Comparison of ENCODE assay signal across 8 mouse cellular contexts in genomic region chr6:51170871-51171270, GRCm38 (mm10).
DNase-seq lines count a peak whose midpoint lies in the region; ATAC-seq and TF ChIP-seq lines count a peak whose summit lies in the region.

No protein-coding gene starts in this region.

- H3K4me3 ChIP-seq in gastrocnemius, adult 2 months, result peak overlapping the region; percentile 75
- no peak overlapping the region for H3K4me3 ChIP-seq in hindbrain, embryonic 15.5 days
- no peak overlapping the region for H3K4me3 ChIP-seq in liver, adult 2 months (ENCODE audit: insufficient read depth, low read depth, low read length)
- no peak overlapping the region for H3K4me3 ChIP-seq in midbrain, embryonic 16.5 days (ENCODE audit: low read depth, low read length)

- no peak for TF ChIP-seq POLR2A in liver, adult 2 months (IDR thresholded peaks at IDR 0.05; ENCODE audit: extremely low read depth, insufficient read depth, low read length)

- 0 out of 2 replicates have a peak overlapping the region, but pooled peaks have one; percentile 6 for H3K4me2 ChIP-seq in hindbrain, embryonic 15.5 days
- H3K4me2 ChIP-seq in midbrain, embryonic 16.5 days (ENCODE audit: low read length), result no peak overlapping the region

- no peak overlapping the region for H3K9ac ChIP-seq in hindbrain, embryonic 15.5 days
- no peak overlapping the region for H3K9ac ChIP-seq in liver, adult 2 months (ENCODE audit: low read depth, low read length)
- H3K9ac ChIP-seq in midbrain, embryonic 16.5 days (ENCODE audit: low read depth, low read length), result no peak overlapping the region

- peak; percentile 19 to 24 for DNase-seq in adrenal gland, postnatal 36 days
- DNase-seq in adrenal gland, adult 2 months, result no peak
- peak; percentile 85 for DNase-seq in c-Kit-positive CD71-positive TER-119-negative erythroid progenitor cells, embryonic 14.5 days (ENCODE audit: low read depth)
- peak; percentile 76 for DNase-seq in gastrocnemius, adult 2 months
- DNase-seq in liver, adult 2 months (ENCODE audit: extremely low read depth, low read depth, low spot score), result peak; percentile 43
- no peak for DNase-seq in layer of hippocampus, adult 18-20 months (ENCODE audit: low spot score in 2 of 2)

- WGBS in hindbrain, embryonic 15.5 days, result under 1% methylated on average over 11 of the region's 11 CpGs
- 3% methylated on average over 11 of the region's 11 CpGs for WGBS in liver, adult 2 months
- 1% methylated on average over 11 of the region's 11 CpGs for WGBS in midbrain, embryonic 16.5 days

- peak; percentile 82 for ATAC-seq in hindbrain, embryonic 15.5 days (ENCODE audit: low FRiP score, low read depth)
- ATAC-seq in midbrain, embryonic 16.5 days, result peak; percentile 52; the same call in 1 of the 2 replicates

- no peaks in the 10 kb centered on the region for H3K9me3 ChIP-seq in hindbrain, embryonic 15.5 days
- H3K9me3 ChIP-seq in midbrain, embryonic 16.5 days (replicated peaks; ENCODE audit: control insufficient read depth, low read length, poor library complexity, severe bottlenecking), result no peaks in the 10 kb centered on the region

- H3K79me2 ChIP-seq in liver, adult 2 months (ENCODE audit: control insufficient read depth, insufficient read depth, low read length), result no peaks in the 10 kb centered on the region

- H3K36me3 ChIP-seq in hindbrain, embryonic 15.5 days, result no peaks in the 10 kb centered on the region
- no peaks in the 10 kb centered on the region for H3K36me3 ChIP-seq in liver, adult 2 months (ENCODE audit: control insufficient read depth, insufficient read depth, low read length)
- no peaks in the 10 kb centered on the region for H3K36me3 ChIP-seq in midbrain, embryonic 16.5 days (ENCODE audit: control insufficient read depth, insufficient read depth, low read length)

- intact Hi-C loops in gastrocnemius, adult 2 months (cut with DNase I), result loop anchor here (5.0 kb wide), 2 partner anchors 1076 to 1909 kb away; partner anchors contain the start of genes Hoxa11 and Tra2a

- H3K27ac ChIP-seq in gastrocnemius, adult 2 months, result peak overlapping the region; percentile 91
- H3K27ac ChIP-seq in hindbrain, embryonic 15.5 days (replicated peaks), result no peak overlapping the region
- H3K27ac ChIP-seq in liver, adult 2 months (replicated peaks; ENCODE audit: insufficient read depth, low read depth, low read length), result no peak overlapping the region
- no peak overlapping the region for H3K27ac ChIP-seq in midbrain, embryonic 16.5 days (ENCODE audit: low read length)

- peak; percentile 60 for TF ChIP-seq CTCF in gastrocnemius, adult 2 months (IDR thresholded peaks at IDR 0.05)
- TF ChIP-seq CTCF in liver, adult 2 months (IDR thresholded peaks at IDR 0.05; ENCODE audit: low read depth, low read length), result no peak; the same call in 1 of the 2 replicates

- peaks cover 35% of the 10 kb centered on the region for H3K27me3 ChIP-seq in hindbrain, embryonic 15.5 days
- H3K27me3 ChIP-seq in liver, adult 2 months (ENCODE audit: control insufficient read depth, insufficient read depth, low read length), result peaks cover 27% of the 10 kb centered on the region
- peaks cover 25% of the 10 kb centered on the region for H3K27me3 ChIP-seq in midbrain, embryonic 16.5 days (ENCODE audit: control insufficient read depth, insufficient read depth, low read depth, low read length)

- peaks cover 19% of the 10 kb centered on the region for H3K4me1 ChIP-seq in hindbrain, embryonic 15.5 days (replicated peaks)
- H3K4me1 ChIP-seq in liver, adult 2 months (ENCODE audit: control insufficient read depth, insufficient read depth, low read length), result no peaks in the 10 kb centered on the region; the same call in 1 of the 2 replicates
- H3K4me1 ChIP-seq in midbrain, embryonic 16.5 days (ENCODE audit: control insufficient read depth, insufficient read depth, low read length), result peaks cover 9% of the 10 kb centered on the region

Comparison
In these comparisons a context has a peak if more than half of its experiments do, and no peak if none do; other contexts are left out.
1. DNase-seq: peak in adrenal gland, postnatal 36 days (2 of 2), c-Kit-positive CD71-positive TER-119-negative erythroid progenitor cells, embryonic 14.5 days (single experiment), gastrocnemius, adult 2 months (single experiment) and liver, adult 2 months (single experiment); none in adrenal gland, adult 2 months (single experiment) and layer of hippocampus, adult 18-20 months (0 of 2).